Mouse (Mus musculus) hindbrain, embryonic 13.5 days (tissue): ENCODE measurements around the gene Tmem246. TPM values are rescaled to one million over a fixed set of nuclear protein-coding genes. Genes with fewer than 3 reads are reported as not detected.

ENCODE experiments used
- ATAC-seq: fragments of 200-750 bp; cut with Nextera tagmentation; 2 replicates; pipeline ENCODE4 v1.8.0; 2017; ENCODE audit warnings: moderate TSS enrichment; ENCODE audit not compliant: low FRiP score
- H3K27ac ChIP-seq: fragments of 300-500 bp; sonication (generic); 2 replicates; pipeline ENCODE4 v1.5.1; 2015; ENCODE audit warnings: inconsistent platforms, mild to moderate bottlenecking, moderate library complexity
- H3K27me3 ChIP-seq: fragments of 300-500 bp; sonication (generic); 2 replicates; pipeline ENCODE4 v1.6.1; 2015; ENCODE audit warnings: mild to moderate bottlenecking, inconsistent platforms
- H3K36me3 ChIP-seq: fragments of 300-500 bp; sonication (generic); 2 replicates; pipeline ENCODE4 v1.6.1; 2015; ENCODE audit warnings: mild to moderate bottlenecking, inconsistent platforms
- H3K4me1 ChIP-seq: fragments of 300-500 bp; sonication (generic); replicated peaks from 2 replicates; pipeline ENCODE4 v1.6.1; 2015; ENCODE audit warnings: inconsistent platforms
- H3K4me2 ChIP-seq: fragments of 300-500 bp; sonication (generic); 2 replicates; pipeline ENCODE4 v1.6.1; 2015; ENCODE audit warnings: inconsistent platforms, mild to moderate bottlenecking, moderate library complexity
- H3K4me3 ChIP-seq: fragments of 300-500 bp; sonication (generic); 2 replicates; pipeline ENCODE4 v1.5.1; 2015; ENCODE audit warnings: mild to moderate bottlenecking, inconsistent platforms
- H3K9ac ChIP-seq: fragments of 300-500 bp; sonication (generic); 2 replicates; pipeline ENCODE4 v1.6.1; 2015; ENCODE audit warnings: mild to moderate bottlenecking, inconsistent platforms
- H3K9me3 ChIP-seq: fragments of 300-500 bp; sonication (generic); 2 replicates; pipeline ENCODE4 v1.6.1; 2016; ENCODE audit warnings: inconsistent platforms
- WGBS: fragments of 180-500 bp; shearing (Covaris S2); methylation state at CpG from one replicate; pipeline ENCODE4 v1.1.7; 2015; 5-methylcytosine and 5-hydroxymethylcytosine counted together
- polyA plus RNA-seq: library from polyadenylated mRNA; unstranded; fragments of >200 nt; fragmentation: Nextera tagmentation; extraction: Ambion mirVana; gene quantifications from 2 replicates; pipeline ENCODE4 v1.2.1, GENCODE M21; 2015

Gene Tmem246
- polyA plus RNA-seq, 1 experiment from 2014 or later: 62.7 TPM

- ATAC-seq: no peak
- no peak overlapping the region for H3K9ac ChIP-seq
- H3K4me3 ChIP-seq: no peak overlapping the region
- H3K36me3 ChIP-seq: no peaks in the 10 kb centered on the region
- H3K4me1 ChIP-seq: no peaks in the 10 kb centered on the region
- no peak overlapping the region for H3K4me2 ChIP-seq
- H3K27ac ChIP-seq: no peak overlapping the region
- H3K9me3 ChIP-seq: no peaks in the 10 kb centered on the region
- H3K27me3 ChIP-seq: no peaks in the 10 kb centered on the region
- WGBS: 83% methylated on average over 1 of the region's 1 CpGs
These were observed 7.8 kb upstream of the Tmem246 start for GRCm38 (mm10) chr4:49605459-49605858.

GRCm38 (mm10) chr4:49604616-49605015 is 6.9 kb upstream of the Tmem246 start:
- ATAC-seq: no peak
- H3K36me3 ChIP-seq: no peaks in the 10 kb centered on the region

GRCm38 (mm10) chr4:49604016-49604546 is 6.4 kb upstream of the Tmem246 start:
- no peak for ATAC-seq
- H3K4me3 ChIP-seq: no peak overlapping the region
- H3K9ac ChIP-seq: no peak overlapping the region
- H3K36me3 ChIP-seq: no peaks in the 10 kb centered on the region
- H3K27ac ChIP-seq: no peak overlapping the region
- 71% methylated on average over 1 of the region's 1 CpGs for WGBS
- H3K4me1 ChIP-seq: no peaks in the 10 kb centered on the region
- H3K9me3 ChIP-seq: no peaks in the 10 kb centered on the region
- H3K4me2 ChIP-seq: no peak overlapping the region
- no peaks in the 10 kb centered on the region for H3K27me3 ChIP-seq

More at GRCm38 (mm10) chr4:49604616-49605015, 6.9 kb upstream of the Tmem246 start:
- no peaks in the 10 kb centered on the region for H3K27me3 ChIP-seq
- H3K4me1 ChIP-seq: no peaks in the 10 kb centered on the region
- H3K9me3 ChIP-seq: no peaks in the 10 kb centered on the region
- no peak overlapping the region for H3K9ac ChIP-seq
- no peak overlapping the region for H3K4me2 ChIP-seq
- H3K4me3 ChIP-seq: no peak overlapping the region
- H3K27ac ChIP-seq: no peak overlapping the region
- WGBS: 92% methylated on average over 5 of the region's 5 CpGs

GRCm38 (mm10) chr4:49603161-49603560 is 5.5 kb upstream of the Tmem246 start:
- Histone ChIP-seq H3K27ac (no peak overlapping the region), H3K9me3 (no peaks in the 10 kb centered on the region), H3K4me3 (no peak overlapping the region), H3K27me3 (no peaks in the 10 kb centered on the region), H3K9ac (no peak overlapping the region), H3K4me2 (no peak overlapping the region), H3K36me3 (no peaks in the 10 kb centered on the region), H3K4me1 (peaks cover under 1% of the 10 kb centered on the region)
- no peak for ATAC-seq
- WGBS: 87% methylated on average over 2 of the region's 2 CpGs

- H3K4me1 ChIP-seq: peaks cover 13% of the 10 kb centered on the region
- no peak; the same call in 1 of the 2 replicates for ATAC-seq
- H3K27me3 ChIP-seq: no peaks in the 10 kb centered on the region
- under 1% methylated on average over 20 of the region's 20 CpGs for WGBS
- peak overlapping the region; percentile 92 for H3K9ac ChIP-seq
- no peaks in the 10 kb centered on the region for H3K9me3 ChIP-seq
- H3K27ac ChIP-seq: peak overlapping the region; percentile 95
- H3K36me3 ChIP-seq: no peaks in the 10 kb centered on the region
- H3K4me2 ChIP-seq: peak overlapping the region; percentile 84
- H3K4me3 ChIP-seq: peak overlapping the region; percentile 89
These were observed 862 bp downstream of the Tmem246 start for GRCm38 (mm10) chr4:49596846-49597182.

- 89% methylated on average over 2 of the region's 2 CpGs for WGBS
- ATAC-seq: no peak
- Histone ChIP-seq H3K9me3 (no peaks in the 10 kb centered on the region), H3K36me3 (peaks cover 20% of the 10 kb centered on the region), H3K4me2 (no peak overlapping the region), H3K27ac (no peak overlapping the region), H3K4me3 (no peak overlapping the region), H3K27me3 (no peaks in the 10 kb centered on the region), H3K9ac (no peak overlapping the region), H3K4me1 (peaks cover 1% of the 10 kb centered on the region; the same call in 1 of the 2 replicates)
These were observed 7.5 kb downstream of the Tmem246 start for GRCm38 (mm10) chr4:49590152-49590551.

- Histone ChIP-seq H3K27me3 (no peaks in the 10 kb centered on the region), H3K9ac (no peak overlapping the region), H3K9me3 (no peaks in the 10 kb centered on the region), H3K27ac (no peak overlapping the region), H3K4me2 (no peak overlapping the region), H3K4me3 (no peak overlapping the region), H3K4me1 (peaks cover 9% of the 10 kb centered on the region; the same call in 1 of the 2 replicates), H3K36me3 (peaks cover 28% of the 10 kb centered on the region)
- 92% methylated on average over 10 of the region's 10 CpGs for WGBS
- ATAC-seq: no peak
These were observed 10.9 kb downstream of the Tmem246 start for GRCm38 (mm10) chr4:49586811-49587210.

GRCm38 (mm10) chr4:49585524-49586101 is 12.1 kb downstream of the Tmem246 start:
- H3K4me2 ChIP-seq: no peak overlapping the region
- H3K4me3 ChIP-seq: no peak overlapping the region
- H3K27ac ChIP-seq: no peak overlapping the region
- H3K9me3 ChIP-seq: no peaks in the 10 kb centered on the region
- peaks cover 28% of the 10 kb centered on the region for H3K36me3 ChIP-seq
- H3K4me1 ChIP-seq: peaks cover 9% of the 10 kb centered on the region; the same call in 1 of the 2 replicates
- no peaks in the 10 kb centered on the region for H3K27me3 ChIP-seq
- ATAC-seq: peak; percentile 32; the same call in 1 of the 2 replicates
- 91% methylated on average over 7 of the region's 7 CpGs for WGBS
- no peak overlapping the region for H3K9ac ChIP-seq

GRCm38 (mm10) chr4:49583965-49584831 is 13.5 kb downstream of the Tmem246 start:
- Histone ChIP-seq H3K27me3 (no peaks in the 10 kb centered on the region), H3K36me3 (peaks cover 28% of the 10 kb centered on the region), H3K27ac (no peak overlapping the region), H3K9ac (no peak overlapping the region), H3K9me3 (no peaks in the 10 kb centered on the region), H3K4me1 (peaks cover 9% of the 10 kb centered on the region; the same call in 1 of the 2 replicates), H3K4me2 (no peak overlapping the region), H3K4me3 (no peak overlapping the region)
- 71% methylated on average over 14 of the region's 14 CpGs for WGBS
- no peak for ATAC-seq

- H3K27ac ChIP-seq: no peak overlapping the region
- H3K9ac ChIP-seq: no peak overlapping the region
- 70% methylated on average over 4 of the region's 4 CpGs for WGBS
- ATAC-seq: no peak
- no peak overlapping the region for H3K4me2 ChIP-seq
- H3K4me1 ChIP-seq: peaks cover 9% of the 10 kb centered on the region; the same call in 1 of the 2 replicates
- H3K36me3 ChIP-seq: peaks cover 19% of the 10 kb centered on the region
- H3K9me3 ChIP-seq: no peaks in the 10 kb centered on the region
- H3K4me3 ChIP-seq: no peak overlapping the region
- no peaks in the 10 kb centered on the region for H3K27me3 ChIP-seq
These were observed 16.4 kb downstream of the Tmem246 start for GRCm38 (mm10) chr4:49581256-49581655.

- H3K9me3 ChIP-seq: no peaks in the 10 kb centered on the region
- H3K9ac ChIP-seq: no peak overlapping the region
- no peak overlapping the region for H3K4me2 ChIP-seq
- WGBS: 91% methylated on average over 4 of the region's 4 CpGs
- H3K4me1 ChIP-seq: no peaks in the 10 kb centered on the region
- ATAC-seq: no peak
- H3K27ac ChIP-seq: no peak overlapping the region
- H3K4me3 ChIP-seq: no peak overlapping the region
- no peaks in the 10 kb centered on the region for H3K36me3 ChIP-seq
- H3K27me3 ChIP-seq: no peaks in the 10 kb centered on the region
These were observed 25.5 kb downstream of the Tmem246 start for GRCm38 (mm10) chr4:49572194-49572593.

- WGBS: 39% methylated on average over 3 of the region's 3 CpGs
- no peaks in the 10 kb centered on the region for H3K36me3 ChIP-seq
- H3K4me1 ChIP-seq: no peaks in the 10 kb centered on the region
- peak; percentile 83 for ATAC-seq
- H3K9me3 ChIP-seq: no peaks in the 10 kb centered on the region
- H3K9ac ChIP-seq: no peak overlapping the region
- H3K4me2 ChIP-seq: no peak overlapping the region
- H3K4me3 ChIP-seq: no peak overlapping the region
- H3K27ac ChIP-seq: no peak overlapping the region
- H3K27me3 ChIP-seq: no peaks in the 10 kb centered on the region
These were observed 30.1 kb downstream of the Tmem246 start for GRCm38 (mm10) chr4:49567613-49568012.
